Mouse (Mus musculus) forebrain, embryonic 10.5 days (tissue): ENCODE data around the gene Gm5294. TPM values are rescaled to one million over a fixed set of nuclear protein-coding genes. Genes with fewer than 3 reads are reported as not detected.

ENCODE experiments used
- DNase-seq: peaks from one replicate; pipeline ENCODE4 v3.0.0-alpha.2; 2017; ENCODE audit warnings: low spot score; ENCODE audit errors: extremely low spot score
- H3K27ac ChIP-seq: fragments of 300-500 bp; sonication (generic); 2 replicates; pipeline ENCODE4 v1.5.1; 2016; ENCODE audit warnings: mild to moderate bottlenecking
- H3K27me3 ChIP-seq: fragments of 300-500 bp; sonication (generic); 2 replicates; pipeline ENCODE4 v1.6.1; 2016; ENCODE audit warnings: mild to moderate bottlenecking; ENCODE audit not compliant: poor library complexity, severe bottlenecking
- H3K36me3 ChIP-seq: fragments of 300-500 bp; sonication (generic); replicated peaks from 2 replicates; pipeline ENCODE4 v1.6.1; 2016; ENCODE audit warnings: mild to moderate bottlenecking, moderate library complexity
- H3K4me1 ChIP-seq: fragments of 300-500 bp; sonication (generic); 2 replicates; pipeline ENCODE4 v1.6.1; 2016
- H3K4me3 ChIP-seq: fragments of 300-500 bp; sonication (generic); 2 replicates; pipeline ENCODE4 v1.5.1; 2016; ENCODE audit warnings: mild to moderate bottlenecking, moderate library complexity
- H3K9me3 ChIP-seq: fragments of 300-500 bp; sonication (generic); 2 replicates; pipeline ENCODE4 v1.6.1; 2016; ENCODE audit warnings: mild to moderate bottlenecking, moderate library complexity
- WGBS: fragments of 180-500 bp; shearing (Covaris S2); methylation state at CpG from one replicate; pipeline ENCODE4 v1.1.7; 2016; 5-methylcytosine and 5-hydroxymethylcytosine counted together
- polyA plus RNA-seq: library from polyadenylated mRNA; unstranded; fragments of >200 nt; fragmentation: Nextera tagmentation; extraction: Ambion mirVana; gene quantifications from 2 replicates; pipeline ENCODE4 v1.2.1, GENCODE M21; 2016

The Gm5294 gene
- not detected in 2 replicates for polyA plus RNA-seq

- Histone ChIP-seq H3K4me1 (peaks cover 19% of the 10 kb centered on the region), H3K4me3 (peak within 1 kb of the TSS; percentile 48), H3K27me3 (peaks cover 70% of the 10 kb centered on the region), H3K27ac (no peak within 1 kb of the TSS), H3K9me3 (peaks cover 7% of the 10 kb centered on the region; the same call in 1 of the 2 replicates), H3K36me3 (no peaks in the 10 kb centered on the region)
- no peak for DNase-seq
- WGBS: 4% methylated on average over 21 of the region's 21 CpGs
These were observed at the start of gene Gm5294 for GRCm38 (mm10) chr5:138819780-138820179. Gene Gm5294, plus strand, starts transcription at chr5:138820080.

GRCm38 (mm10) chr5:138775096-138775495 is 44.8 kb upstream of the Gm5294 start:
- Histone ChIP-seq H3K4me1 (peaks cover 18% of the 10 kb centered on the region), H3K27me3 (no peaks in the 10 kb centered on the region), H3K9me3 (no peaks in the 10 kb centered on the region), H3K36me3 (no peaks in the 10 kb centered on the region; the same call in 1 of the 2 replicates), H3K27ac (no peak overlapping the region), H3K4me3 (no peak overlapping the region)
- DNase-seq: no peak
- 95% methylated on average over 5 of the region's 5 CpGs for WGBS

- Histone ChIP-seq H3K36me3 (no peaks in the 10 kb centered on the region; the same call in 1 of the 2 replicates), H3K27me3 (no peaks in the 10 kb centered on the region), H3K4me3 (no peak overlapping the region), H3K27ac (no peak overlapping the region), H3K4me1 (peaks cover 18% of the 10 kb centered on the region), H3K9me3 (no peaks in the 10 kb centered on the region)
- WGBS: 48% methylated on average over 1 of the region's 1 CpGs
- DNase-seq: no peak
These were observed 43.5 kb upstream of the Gm5294 start for GRCm38 (mm10) chr5:138776346-138776745.

GRCm38 (mm10) chr5:138778731-138779463 is 41.0 kb upstream of the Gm5294 start:
- no peaks in the 10 kb centered on the region for H3K9me3 ChIP-seq
- peaks cover 12% of the 10 kb centered on the region for H3K4me1 ChIP-seq
- H3K36me3 ChIP-seq: no peaks in the 10 kb centered on the region
- H3K4me3 ChIP-seq: no peak overlapping the region
- no peaks in the 10 kb centered on the region for H3K27me3 ChIP-seq
- WGBS: 62% methylated on average over 9 of the region's 9 CpGs
- H3K27ac ChIP-seq: peak overlapping the region; percentile 73
- no peak for DNase-seq

- peak overlapping the region; percentile 73; the same call in 1 of the 2 replicates for H3K27ac ChIP-seq
- no peak overlapping the region for H3K4me3 ChIP-seq
- DNase-seq: no peak
- no peaks in the 10 kb centered on the region for H3K27me3 ChIP-seq
- 78% methylated on average over 3 of the region's 3 CpGs for WGBS
- H3K9me3 ChIP-seq: no peaks in the 10 kb centered on the region
- H3K36me3 ChIP-seq: no peaks in the 10 kb centered on the region
- peaks cover 12% of the 10 kb centered on the region for H3K4me1 ChIP-seq
These were observed 40.2 kb upstream of the Gm5294 start for GRCm38 (mm10) chr5:138779655-138780054.

GRCm38 (mm10) chr5:138782697-138783096 is 37.2 kb upstream of the Gm5294 start:
- Histone ChIP-seq H3K4me1 (peaks cover 12% of the 10 kb centered on the region), H3K27ac (no peak overlapping the region), H3K9me3 (no peaks in the 10 kb centered on the region), H3K4me3 (no peak overlapping the region), H3K27me3 (no peaks in the 10 kb centered on the region), H3K36me3 (no peaks in the 10 kb centered on the region)
- 86% methylated on average over 1 of the region's 1 CpGs for WGBS
- no peak for DNase-seq

- no peaks in the 10 kb centered on the region for H3K27me3 ChIP-seq
- WGBS: 88% methylated on average over 8 of the region's 8 CpGs
- H3K4me3 ChIP-seq: no peak overlapping the region
- H3K4me1 ChIP-seq: peaks cover 12% of the 10 kb centered on the region
- no peak for DNase-seq
- H3K9me3 ChIP-seq: no peaks in the 10 kb centered on the region
- no peaks in the 10 kb centered on the region for H3K36me3 ChIP-seq
- no peak overlapping the region for H3K27ac ChIP-seq
These were observed 36.7 kb upstream of the Gm5294 start for GRCm38 (mm10) chr5:138783181-138783580.

GRCm38 (mm10) chr5:138785986-138786515 is 33.8 kb upstream of the Gm5294 start:
- no peak for DNase-seq
- Histone ChIP-seq H3K4me1 (peaks cover 8% of the 10 kb centered on the region), H3K27me3 (no peaks in the 10 kb centered on the region), H3K9me3 (no peaks in the 10 kb centered on the region), H3K27ac (no peak overlapping the region), H3K4me3 (no peak overlapping the region), H3K36me3 (no peaks in the 10 kb centered on the region)
- 94% methylated on average over 3 of the region's 3 CpGs for WGBS

- no peak overlapping the region for H3K4me3 ChIP-seq
- no peaks in the 10 kb centered on the region; the same call in 1 of the 2 replicates for H3K9me3 ChIP-seq
- peaks cover 8% of the 10 kb centered on the region for H3K4me1 ChIP-seq
- no peak for DNase-seq
- no peaks in the 10 kb centered on the region for H3K27me3 ChIP-seq
- H3K27ac ChIP-seq: no peak overlapping the region
- 94% methylated on average over 7 of the region's 7 CpGs for WGBS
- H3K36me3 ChIP-seq: no peaks in the 10 kb centered on the region; the same call in 1 of the 2 replicates
These were observed 32.2 kb upstream of the Gm5294 start for GRCm38 (mm10) chr5:138787648-138788047.

GRCm38 (mm10) chr5:138788481-138789211 is 31.2 kb upstream of the Gm5294 start:
- peaks cover 5% of the 10 kb centered on the region; the same call in 1 of the 2 replicates for H3K36me3 ChIP-seq
- peak overlapping the region; percentile 57; the same call in 1 of the 2 replicates for H3K27ac ChIP-seq
- H3K4me1 ChIP-seq: peaks cover 8% of the 10 kb centered on the region
- 63% methylated on average over 11 of the region's 11 CpGs for WGBS
- DNase-seq: no peak
- H3K9me3 ChIP-seq: no peaks in the 10 kb centered on the region; the same call in 1 of the 2 replicates
- H3K4me3 ChIP-seq: no peak overlapping the region
- H3K27me3 ChIP-seq: no peaks in the 10 kb centered on the region

- H3K27me3 ChIP-seq: no peaks in the 10 kb centered on the region
- H3K4me1 ChIP-seq: peaks cover 8% of the 10 kb centered on the region
- 89% methylated on average over 11 of the region's 11 CpGs for WGBS
- H3K4me3 ChIP-seq: no peak overlapping the region
- H3K36me3 ChIP-seq: peaks cover 5% of the 10 kb centered on the region; the same call in 1 of the 2 replicates
- no peak for DNase-seq
- H3K9me3 ChIP-seq: no peaks in the 10 kb centered on the region; the same call in 1 of the 2 replicates
- no peak overlapping the region for H3K27ac ChIP-seq
These were observed 28.9 kb upstream of the Gm5294 start for GRCm38 (mm10) chr5:138790954-138791480.

- no peak overlapping the region for H3K4me3 ChIP-seq
- peaks cover 8% of the 10 kb centered on the region; the same call in 1 of the 2 replicates for H3K36me3 ChIP-seq
- peaks cover 8% of the 10 kb centered on the region for H3K4me1 ChIP-seq
- no peaks in the 10 kb centered on the region for H3K27me3 ChIP-seq
- 87% methylated on average over 7 of the region's 7 CpGs for WGBS
- no peaks in the 10 kb centered on the region for H3K9me3 ChIP-seq
- no peak overlapping the region for H3K27ac ChIP-seq
- DNase-seq: no peak
These were observed 18.2 kb upstream of the Gm5294 start for GRCm38 (mm10) chr5:138801588-138802116.
